Mouse (Mus musculus): Measurements from ENCODE around the gene Auts2.

Auts2 gene

DNA sequence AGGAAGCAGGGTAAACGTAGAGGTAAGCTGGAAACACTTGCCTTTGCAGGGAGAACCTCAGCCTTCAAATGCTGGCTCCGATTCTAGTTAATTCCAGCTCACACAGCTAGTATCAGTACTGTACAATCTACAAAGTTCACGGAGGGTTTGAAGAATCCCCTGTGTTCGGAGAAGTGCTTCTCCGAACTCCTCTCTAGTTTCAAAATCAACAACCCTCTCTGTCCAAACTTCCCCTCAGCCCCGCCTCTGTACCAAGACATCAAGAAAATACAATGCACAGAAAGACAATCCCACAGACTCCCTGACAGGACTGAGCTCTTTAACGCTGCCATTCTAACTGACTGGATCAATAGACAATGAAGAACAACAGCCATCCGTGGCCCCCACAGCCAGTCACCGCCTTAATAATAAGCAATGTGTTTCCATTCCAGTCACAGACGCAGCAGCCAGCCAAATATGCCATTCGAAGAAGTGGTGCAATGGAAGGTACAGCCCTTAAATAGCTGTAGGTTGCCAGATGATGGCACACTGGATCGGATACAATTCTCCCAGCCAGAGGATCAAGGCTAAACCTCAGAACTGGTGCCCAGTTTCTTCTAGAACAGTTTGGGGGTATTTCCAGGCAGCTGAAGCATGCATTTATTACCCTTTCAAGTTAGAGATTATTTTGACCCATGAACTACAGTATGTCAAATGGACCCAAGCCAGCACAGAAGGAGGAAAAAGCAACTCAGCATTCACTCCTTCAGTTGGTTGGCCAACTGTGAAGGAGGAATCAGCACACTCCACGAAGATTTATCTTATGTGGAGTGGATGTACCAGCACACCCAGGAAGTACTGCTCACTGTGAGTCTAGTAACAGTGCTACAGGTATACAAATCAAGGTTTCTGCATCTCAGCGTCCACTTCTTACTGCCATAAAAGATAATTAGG is 151.0 kb downstream of the Auts2 start:
- DNase-seq (ENCODE audit: low read depth, low spot score) = no peak

DNA sequence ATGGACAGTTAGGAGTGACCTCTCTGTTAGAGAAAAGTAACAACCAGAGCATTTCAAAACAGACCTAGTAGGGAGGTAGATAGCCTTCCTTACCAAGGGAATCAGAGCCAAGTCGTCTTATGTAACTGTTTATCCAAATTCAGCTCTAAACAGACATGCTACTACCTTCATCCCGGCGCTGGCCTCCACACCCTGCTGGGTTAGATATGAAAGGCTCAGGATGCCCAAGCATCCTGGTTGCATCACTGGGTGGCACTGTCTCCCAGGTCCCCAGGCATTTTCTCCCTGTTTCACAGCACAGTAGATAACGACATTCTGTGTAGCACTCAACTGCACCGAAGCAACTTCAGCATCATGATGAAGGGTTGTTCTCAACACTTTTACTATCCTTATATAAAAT is 154.4 kb downstream of the Auts2 start:
- no peak for DNase-seq (ENCODE audit: low read depth, low spot score)

DNA sequence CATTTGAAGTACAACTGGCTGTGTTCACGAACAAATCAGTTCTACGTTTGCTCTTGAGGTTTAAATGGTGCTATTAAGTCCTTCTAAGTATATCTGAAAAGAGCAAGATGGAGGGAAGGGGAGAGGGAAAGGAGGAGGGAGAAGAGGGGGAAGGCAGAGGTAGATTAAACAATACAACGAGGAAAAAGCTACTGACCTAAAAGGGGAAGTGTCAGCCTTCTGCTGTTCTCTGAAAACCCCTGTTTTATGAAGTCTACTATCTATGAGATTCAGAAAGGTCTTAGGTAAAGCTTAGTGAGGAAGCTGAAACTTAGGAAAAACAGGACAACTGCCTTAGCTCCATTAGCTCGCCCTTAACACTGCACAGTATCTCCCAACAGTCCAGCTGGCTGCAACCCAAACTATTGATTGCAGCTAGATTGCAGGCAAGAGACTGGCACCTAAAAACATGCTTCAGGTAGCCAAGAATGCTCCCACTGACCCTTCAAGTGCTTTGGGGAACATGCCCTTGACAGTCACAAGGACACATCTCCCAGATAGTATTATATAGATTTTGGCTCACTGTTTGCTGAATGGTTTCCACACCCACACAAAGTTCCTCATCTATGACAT is 157.8 kb downstream of the Auts2 start:
- DNase-seq (ENCODE audit: low read depth, low spot score) = no peak

DNA sequence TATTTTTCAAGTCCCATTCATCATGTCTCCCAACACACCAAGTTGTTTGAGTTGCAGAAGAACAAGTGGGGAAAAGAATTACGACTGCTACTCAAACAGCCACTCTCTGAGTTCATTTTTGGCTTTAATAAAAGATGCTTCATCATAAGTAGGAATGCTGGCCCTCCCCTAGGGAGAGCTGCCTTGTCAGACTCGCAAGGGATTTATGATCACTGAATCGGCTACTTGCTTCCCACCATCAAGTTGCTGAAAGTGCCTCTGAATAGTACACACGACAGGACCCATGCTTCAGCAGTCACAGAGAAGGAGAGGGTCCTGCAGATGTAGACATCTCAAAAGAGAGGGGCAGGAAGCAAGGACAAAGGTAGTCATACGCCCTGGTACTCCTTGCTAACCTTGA is 162.9 kb downstream of the Auts2 start:
- DNase-seq (ENCODE audit: low read depth, low spot score) = no peak

DNA sequence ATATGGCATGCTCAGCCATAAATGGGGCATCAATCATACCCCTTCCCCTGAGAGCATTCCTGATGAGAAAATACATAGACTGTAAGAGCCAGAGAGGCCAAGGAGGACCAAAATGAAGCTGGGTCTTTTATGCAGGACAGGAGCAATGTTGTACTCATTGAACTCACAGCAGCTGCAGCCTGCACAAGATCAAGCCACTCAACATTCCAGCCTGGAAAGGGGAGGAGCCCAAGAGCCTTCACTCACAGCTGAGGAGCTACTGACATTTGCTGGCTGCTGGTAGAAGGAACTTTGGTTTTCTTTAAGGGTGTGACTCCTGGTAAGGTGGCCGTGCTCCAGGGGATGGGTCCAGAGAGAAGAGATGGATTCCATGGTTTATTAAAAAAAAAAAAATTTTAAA is 164.2 kb downstream of the Auts2 start:
- no peak for DNase-seq (ENCODE audit: low read depth, low spot score)

DNA sequence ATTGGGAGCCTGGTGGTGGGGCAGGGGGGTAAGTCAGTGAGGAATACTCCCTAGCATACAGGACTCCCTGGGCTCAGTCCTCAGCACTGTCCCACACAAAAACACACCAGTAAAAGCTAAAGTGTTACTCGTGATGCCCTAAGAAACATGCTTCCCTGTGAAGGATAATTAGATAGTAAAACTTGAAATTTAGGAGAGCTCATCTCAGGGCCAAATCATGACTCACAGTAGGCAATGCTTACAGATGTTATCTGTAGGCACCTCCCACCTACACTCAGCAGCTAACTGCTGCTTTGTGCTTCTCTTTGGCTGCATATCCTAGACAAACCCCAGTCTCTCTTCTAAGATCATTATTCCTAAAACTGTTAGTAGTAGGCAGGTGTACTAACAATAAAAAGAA is 168.0 kb downstream of the Auts2 start:
- DNase-seq (ENCODE audit: low read depth, low spot score) = peak; percentile 60

DNA sequence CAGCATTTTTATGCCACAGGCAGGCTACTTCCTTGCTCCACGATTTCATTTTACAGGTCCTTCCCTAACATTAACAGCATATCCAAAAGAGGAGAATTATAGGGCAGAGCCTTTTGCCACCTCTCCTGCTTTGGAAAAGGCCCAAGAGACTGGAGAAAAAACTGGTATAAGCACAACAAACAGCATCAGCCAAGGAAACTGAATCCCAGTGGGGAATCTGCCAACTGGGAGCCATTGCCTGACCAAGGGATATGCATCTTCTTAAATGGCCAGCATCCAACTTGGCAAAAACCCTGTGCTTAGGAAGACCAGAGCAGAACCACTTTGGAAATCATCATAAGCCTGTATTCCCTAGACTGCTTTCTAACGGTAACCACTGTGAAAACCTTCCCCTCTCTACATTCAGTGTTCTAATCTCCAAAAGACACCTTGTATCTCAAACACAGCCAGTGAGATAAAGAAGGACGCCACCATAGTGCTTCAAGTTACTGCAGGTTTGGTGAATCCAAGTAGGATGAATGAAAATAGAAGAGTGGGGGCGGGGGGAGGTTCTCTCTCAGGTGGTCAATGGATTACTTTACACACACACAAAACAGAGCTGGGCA is 169.6 kb downstream of the Auts2 start:
- DNase-seq (ENCODE audit: low read depth, low spot score) = no peak

DNA sequence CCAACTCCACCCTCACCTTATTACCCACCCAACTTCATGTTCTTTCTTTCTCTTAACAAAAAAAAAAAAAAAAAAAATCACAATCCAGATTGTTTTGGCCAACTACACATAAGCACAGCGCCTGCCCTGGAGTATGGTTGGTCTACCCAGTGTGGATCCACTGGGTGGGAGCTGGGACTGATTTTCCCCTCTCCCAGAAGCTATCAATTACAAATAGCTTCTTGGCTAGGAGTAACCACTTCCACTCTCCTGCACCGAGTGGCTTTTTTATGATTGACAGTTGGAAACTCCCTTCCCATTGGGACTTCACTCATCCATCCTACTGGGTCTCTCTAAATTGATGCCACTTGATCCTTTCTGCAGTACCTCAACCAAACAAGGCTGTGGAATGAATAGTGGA is 170.5 kb downstream of the Auts2 start:
- no peak for DNase-seq (ENCODE audit: low read depth, low spot score)

DNA sequence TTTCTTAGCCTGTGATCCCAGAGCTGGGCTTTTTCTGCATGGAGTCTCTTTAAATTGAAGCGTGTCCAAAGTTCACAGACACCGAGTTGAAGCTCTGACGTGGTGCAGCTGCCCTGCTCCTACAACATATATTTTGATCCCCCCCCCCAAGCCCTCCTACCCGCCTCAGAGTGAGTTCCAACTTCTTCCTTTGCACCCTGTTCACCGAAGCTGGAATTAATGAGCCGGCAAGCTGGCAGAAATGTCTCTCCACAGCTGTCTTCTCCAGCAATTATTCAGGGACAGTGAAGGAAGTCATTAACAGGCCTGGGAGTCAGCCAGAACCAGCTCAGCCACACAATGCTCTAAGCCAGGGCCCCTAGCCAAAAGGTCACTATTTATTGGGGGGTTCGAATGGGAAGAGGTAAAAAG is 174.5 kb downstream of the Auts2 start:
- DNase-seq (ENCODE audit: low read depth, low spot score) = no peak

DNA sequence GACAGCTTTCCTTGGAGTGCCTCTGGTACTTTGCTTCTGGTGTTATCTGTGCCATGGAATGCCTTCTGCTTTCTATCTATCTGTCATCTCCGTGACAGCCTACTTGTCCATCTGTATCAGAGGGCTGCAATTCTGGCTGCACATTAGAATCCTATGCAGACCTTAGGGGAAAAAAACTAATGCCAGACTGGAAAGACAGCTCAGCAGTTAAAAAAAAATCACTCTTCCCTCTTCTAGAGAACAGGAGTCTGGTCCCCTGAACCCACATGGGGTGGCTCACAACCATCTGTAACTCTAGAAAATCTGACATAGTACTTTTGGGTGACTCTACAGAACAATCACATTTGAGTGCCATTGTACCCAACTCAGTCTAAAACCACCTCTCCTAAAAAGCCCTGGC is 181.9 kb downstream of the Auts2 start:
- DNase-seq (ENCODE audit: low read depth, low spot score) = no peak

DNA sequence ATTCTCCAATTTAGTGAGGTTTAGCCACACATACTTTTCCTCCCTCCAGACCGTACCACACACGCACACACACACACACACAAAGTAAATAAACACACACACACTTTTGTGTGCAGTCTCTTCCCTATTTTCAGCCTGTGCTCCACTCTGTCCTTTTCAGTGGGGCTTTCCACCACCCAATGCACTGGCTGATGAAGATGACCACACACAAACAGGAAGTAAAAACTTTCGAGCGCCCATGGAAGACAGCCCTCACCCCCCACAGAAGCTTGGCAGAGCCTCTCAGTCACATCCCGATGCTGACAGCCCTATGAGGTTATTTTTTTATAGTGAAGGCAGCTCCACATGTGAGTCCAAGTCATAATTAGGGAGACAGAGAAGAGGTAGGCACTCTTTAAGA is 185.4 kb downstream of the Auts2 start:
- DNase-seq (ENCODE audit: low read depth, low spot score) = no peak

DNA sequence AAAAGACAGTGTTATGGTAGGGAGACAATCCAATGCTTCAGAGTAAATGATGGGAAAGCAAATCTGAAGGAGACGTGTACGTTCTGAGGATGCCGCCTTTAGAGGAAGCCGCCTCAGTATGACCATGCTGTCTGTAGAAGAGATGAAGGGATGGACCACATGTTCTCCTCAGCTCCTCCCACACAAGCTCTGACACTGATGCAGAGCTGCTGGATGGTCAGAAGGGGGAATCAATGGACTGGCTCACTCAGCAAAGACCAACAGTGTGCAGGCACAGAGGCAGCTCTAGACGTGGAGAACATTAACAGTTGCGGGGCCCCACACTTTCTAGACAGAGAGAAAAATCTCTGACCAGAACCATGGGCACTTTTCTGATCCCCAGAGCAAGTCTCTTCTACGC is 187.2 kb downstream of the Auts2 start:
- DNase-seq (ENCODE audit: low read depth, low spot score) = no peak

DNA sequence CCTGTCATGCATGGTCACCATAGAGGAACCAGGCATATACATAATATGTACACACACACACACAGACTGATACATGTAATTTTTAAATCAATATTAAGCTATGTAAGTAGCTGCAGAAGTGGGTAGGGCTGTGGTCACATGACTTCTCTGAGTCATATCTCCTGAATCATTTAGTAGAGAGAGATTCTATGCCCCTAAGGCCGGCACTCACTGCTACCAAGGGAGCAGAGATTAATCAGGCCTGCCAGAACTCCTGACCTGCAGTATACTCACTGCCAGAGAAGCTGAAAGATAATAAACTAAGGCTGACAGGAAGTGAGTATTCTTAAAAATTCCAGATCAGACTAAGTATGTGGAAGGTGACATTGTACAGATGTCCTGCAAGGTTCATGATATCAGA is 190.7 kb downstream of the Auts2 start:
- no peak for DNase-seq (ENCODE audit: low read depth, low spot score)

DNA sequence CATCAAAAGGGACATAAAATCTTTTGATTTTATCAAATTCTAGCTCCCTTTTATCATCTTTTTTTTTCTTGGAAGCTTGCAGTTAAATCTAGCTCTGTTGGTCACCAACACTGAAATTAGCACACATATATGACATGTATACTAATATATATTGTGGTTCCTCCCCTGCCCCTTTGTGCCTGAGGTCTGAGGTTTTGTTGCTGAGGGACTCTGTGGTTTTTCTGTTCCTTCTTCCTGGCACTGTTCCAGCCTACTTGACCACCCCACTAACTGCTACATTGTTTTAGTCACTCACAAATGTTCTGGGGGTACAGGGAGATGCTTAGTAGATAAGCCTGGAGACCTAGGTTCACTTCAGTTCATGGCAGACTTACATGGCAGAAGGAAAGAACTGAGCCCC is 192.0 kb downstream of the Auts2 start:
- DNase-seq (ENCODE audit: low read depth, low spot score) = no peak

DNA sequence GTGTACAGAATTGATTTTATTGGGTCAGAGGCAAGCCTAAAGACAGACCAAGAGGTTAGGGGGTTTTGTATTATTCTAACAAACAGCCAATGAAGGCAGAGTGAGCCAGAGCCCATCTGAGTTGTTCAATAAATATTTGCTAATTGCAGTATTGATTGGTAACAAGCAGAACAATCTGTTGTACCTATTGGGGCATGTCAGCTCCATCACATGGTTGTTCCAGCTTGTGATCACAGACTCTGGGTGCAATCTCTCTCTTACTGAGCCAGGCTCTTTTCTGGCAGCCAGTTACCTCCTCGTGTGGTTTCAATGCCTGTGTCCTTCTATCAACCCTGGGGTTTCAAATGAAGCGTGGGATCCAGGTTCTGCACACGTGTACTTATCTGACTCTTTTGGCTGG is 201.8 kb downstream of the Auts2 start:
- DNase-seq (ENCODE audit: low read depth, low spot score) = no peak

DNA sequence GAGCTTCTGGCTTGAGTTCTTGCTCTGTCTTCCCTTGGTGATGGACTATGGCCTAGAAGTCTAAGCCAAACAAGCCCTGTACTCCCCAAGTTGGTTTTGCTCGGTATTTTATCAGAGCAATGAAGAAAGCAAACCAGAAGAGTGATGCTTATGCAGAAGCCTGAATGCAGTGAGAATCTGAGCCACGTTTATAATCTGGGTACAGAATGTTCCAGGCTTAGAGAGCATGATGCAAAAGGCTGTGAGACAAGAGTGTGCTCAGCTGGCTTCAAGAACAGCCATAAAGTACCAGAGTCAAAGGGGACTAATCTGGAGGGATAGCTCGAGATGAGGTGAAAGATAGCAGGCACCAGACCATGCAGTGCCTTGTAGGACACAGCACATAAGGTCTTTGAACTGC is 205.5 kb downstream of the Auts2 start:
- no peak for DNase-seq (ENCODE audit: low read depth, low spot score)

DNA sequence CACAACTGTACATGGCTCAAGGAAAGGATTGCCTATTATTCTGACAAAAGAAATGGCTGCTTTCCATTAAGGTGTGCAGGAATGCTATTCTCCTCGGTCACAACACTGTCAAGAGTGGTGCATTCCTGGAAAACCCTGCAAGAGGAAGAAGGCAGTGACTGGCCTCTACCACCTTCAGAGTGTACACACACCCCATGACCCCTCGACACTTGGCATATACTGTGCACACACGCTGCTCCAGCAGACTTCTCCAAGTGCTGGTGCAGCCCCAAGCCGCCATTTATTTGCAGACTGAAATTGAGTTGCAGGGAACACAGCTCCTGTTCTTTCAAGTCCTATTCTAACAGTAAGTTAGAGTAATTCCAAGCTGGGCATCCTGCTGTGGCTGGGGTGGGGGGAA is 207.4 kb downstream of the Auts2 start:
- DNase-seq (ENCODE audit: low read depth, low spot score) = no peak

DNA sequence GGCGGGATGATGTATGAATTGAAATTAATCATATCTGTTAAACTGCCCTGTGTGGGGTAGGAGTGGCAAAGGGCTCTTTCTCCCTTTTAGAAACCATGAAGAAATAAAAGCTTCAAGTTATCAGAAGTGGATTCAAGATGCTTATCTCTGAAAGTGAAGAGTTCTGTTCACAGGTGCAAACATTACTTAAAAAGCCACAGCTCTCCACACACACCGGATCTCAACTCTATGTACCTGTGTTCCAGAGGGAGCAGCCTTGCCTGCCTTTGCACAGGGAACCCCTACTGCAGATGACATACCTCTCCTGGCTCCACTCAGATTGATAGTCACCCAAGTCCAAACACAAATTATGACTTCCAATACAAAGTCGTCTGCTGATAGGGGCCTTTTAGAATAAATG is 208.3 kb downstream of the Auts2 start:
- DNase-seq (ENCODE audit: low read depth, low spot score) = no peak

DNA sequence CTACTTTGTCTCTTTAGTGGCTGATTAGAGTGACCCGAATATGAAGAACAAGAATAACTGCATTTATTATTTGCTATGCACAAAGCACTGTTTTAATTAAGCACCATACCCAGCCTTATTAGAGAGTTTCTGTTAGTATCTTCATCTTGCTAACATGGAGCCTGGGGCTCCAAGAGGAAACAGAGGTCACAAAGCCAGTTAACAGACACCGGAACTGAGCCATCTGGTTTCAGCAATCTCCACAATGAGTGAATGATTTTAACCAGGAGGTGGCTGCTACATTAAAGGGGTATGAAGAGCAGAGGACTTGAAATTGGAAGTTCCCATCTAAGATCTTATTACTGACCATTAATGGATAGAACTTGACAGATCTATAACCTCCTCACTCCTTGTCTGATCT is 209.4 kb downstream of the Auts2 start:
- no peak for DNase-seq (ENCODE audit: low read depth, low spot score)

DNA sequence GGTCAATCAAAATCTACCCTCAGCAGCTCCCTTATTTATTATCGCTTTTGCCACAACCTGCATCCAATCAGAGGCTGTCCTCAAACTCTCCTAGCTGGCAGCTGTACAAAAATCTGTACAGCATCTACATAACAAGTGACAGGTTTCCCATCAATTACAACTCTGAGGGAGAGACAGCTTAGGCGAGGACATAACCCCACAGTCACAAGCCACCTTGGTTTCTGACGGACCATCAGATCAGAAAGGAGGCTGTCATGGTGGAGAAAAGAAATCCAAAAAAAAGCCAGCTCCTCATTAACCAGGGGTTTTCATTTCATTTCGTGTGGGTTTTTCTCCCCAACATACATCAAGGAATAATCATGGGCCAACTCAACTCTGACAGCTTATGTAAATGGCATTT is 210.6 kb downstream of the Auts2 start:
- DNase-seq (ENCODE audit: low read depth, low spot score) = no peak

DNA sequence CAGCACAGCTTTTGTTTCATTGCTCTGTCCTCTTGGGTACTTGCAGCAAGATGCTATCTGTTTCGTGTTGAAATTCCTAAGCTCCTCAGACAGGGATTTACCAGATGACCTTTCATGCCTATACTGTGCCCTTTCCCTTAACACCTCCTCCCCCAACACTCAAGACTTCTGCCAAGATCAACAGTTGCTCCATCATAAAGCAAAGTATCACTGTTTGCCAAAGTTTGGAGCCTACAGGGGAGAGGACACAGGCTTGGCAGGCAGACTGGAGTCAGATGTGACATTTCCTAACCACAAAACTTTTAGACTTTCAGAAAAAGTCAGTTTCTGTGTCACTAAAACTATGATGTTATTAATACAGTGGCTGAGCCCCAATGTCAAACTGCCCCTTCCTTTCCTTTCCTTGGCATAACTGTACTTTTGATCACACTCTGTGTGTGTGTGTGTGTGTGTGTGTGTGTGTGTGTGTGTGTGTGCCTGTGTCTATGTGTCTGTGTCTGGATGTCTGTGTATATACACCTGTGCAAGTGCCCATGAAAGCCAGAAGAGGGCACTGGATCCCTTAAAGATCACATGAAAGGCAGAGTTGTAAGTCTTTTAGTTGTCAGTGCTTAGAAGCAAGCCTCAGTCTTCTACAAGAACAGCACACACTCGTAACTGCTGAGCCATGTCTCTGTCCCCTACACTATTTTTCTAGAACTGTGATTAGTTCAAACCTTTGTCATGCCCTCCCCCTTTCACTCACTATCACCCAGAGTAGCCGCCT is 213.8 kb downstream of the Auts2 start:
- DNase-seq (ENCODE audit: low read depth, low spot score) = no peak

DNA sequence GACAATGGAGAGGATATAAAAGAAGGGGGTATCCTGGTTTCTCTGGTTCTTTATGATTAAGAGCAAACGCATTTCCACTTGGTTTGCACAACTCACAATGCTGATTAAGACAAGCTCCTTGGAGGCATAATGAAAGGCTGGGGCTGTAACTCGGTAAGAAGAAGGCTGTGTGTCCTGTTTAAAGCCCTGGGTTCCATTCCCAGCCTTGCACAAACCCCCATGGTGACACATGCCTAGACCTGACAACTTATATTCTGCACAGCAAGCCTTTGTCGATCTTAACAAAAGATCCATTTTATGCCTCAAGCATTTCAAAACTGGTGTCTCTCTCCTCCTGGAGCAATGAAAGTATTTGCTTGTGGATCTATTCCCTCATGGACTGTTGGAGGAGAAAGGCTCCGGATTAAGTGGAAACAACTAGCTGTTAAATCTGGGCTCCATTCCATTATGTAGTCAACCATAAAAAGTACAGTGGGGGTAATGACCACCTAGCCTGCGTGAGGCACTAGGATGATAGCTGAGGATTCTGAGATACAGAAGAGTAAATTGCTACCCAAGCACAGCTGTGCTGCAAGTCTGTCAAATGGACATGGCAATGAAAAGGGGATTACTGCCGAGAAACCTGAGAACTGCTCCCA is 218.8 kb downstream of the Auts2 start:
- no peak for DNase-seq (ENCODE audit: low read depth, low spot score)
